Mouse (Mus musculus): ENCODE measurements at regions not wholly inside any gene's neighbourhood (a gene's known extent, or its start where the extent isn't known, plus 50 kb on each side); places are given as distances from the start of the nearest gene placed in this dataset.

GRCm38 (mm10) chr12:27139683-27140334 lies 202.6 kb downstream of the Sox11 start:
- no peaks in the 10 kb centered on the region for H3K36me3 ChIP-seq (ENCODE audit: control insufficient read depth, insufficient read depth)
- H3K27me3 ChIP-seq (ENCODE audit: control insufficient read depth, insufficient read depth, insufficient read length), result no peaks in the 10 kb centered on the region
- TF ChIP-seq CTCF (IDR thresholded peaks at IDR 0.05; ENCODE audit: control insufficient read depth, insufficient read depth, insufficient read length) (no peak), FOSL1 (IDR thresholded peaks at IDR 0.05; ENCODE audit: insufficient read depth, low read length, poor library complexity, severe bottlenecking) (no peak), MYOD1 (IDR thresholded peaks at IDR 0.05; ENCODE audit: control insufficient read depth, insufficient read length, low read depth) (no peak), CEBPB (IDR thresholded peaks at IDR 0.05; ENCODE audit: low read depth) (no peak), MYOG (IDR thresholded peaks at IDR 0.05; ENCODE audit: control insufficient read depth, extremely low read depth, insufficient read length) (no peak), USF1 (IDR thresholded peaks at IDR 0.05; ENCODE audit: low read depth) (no peak), MAX (IDR thresholded peaks at IDR 0.05) (no peak)
- no peak overlapping the region for H3ac ChIP-seq (ENCODE audit: control insufficient read depth, insufficient read length, low read depth)
- no peak overlapping the region for H3K4me3 ChIP-seq (ENCODE audit: insufficient read depth, poor library complexity, severe bottlenecking)
- H3K79me3 ChIP-seq (ENCODE audit: low read depth), result no peaks in the 10 kb centered on the region
- H3K79me2 ChIP-seq (ENCODE audit: control insufficient read depth, insufficient read depth), result no peaks in the 10 kb centered on the region

GRCm38 (mm10) chr12:27138663-27139633 lies 203.4 kb downstream of the Sox11 start:
- H3K36me3 ChIP-seq (ENCODE audit: control insufficient read depth, insufficient read depth), result no peaks in the 10 kb centered on the region
- TF ChIP-seq FOSL1 (IDR thresholded peaks at IDR 0.05; ENCODE audit: insufficient read depth, low read length, poor library complexity, severe bottlenecking), result no peak
- no peak for TF ChIP-seq MAX (IDR thresholded peaks at IDR 0.05)
- no peaks in the 10 kb centered on the region for H3K79me2 ChIP-seq (ENCODE audit: control insufficient read depth, insufficient read depth)
- H3K79me3 ChIP-seq (ENCODE audit: low read depth), result no peaks in the 10 kb centered on the region
- no peak overlapping the region for H3K4me3 ChIP-seq (ENCODE audit: insufficient read depth, poor library complexity, severe bottlenecking)
- no peak overlapping the region for H3ac ChIP-seq (ENCODE audit: control insufficient read depth, insufficient read length, low read depth)
- no peaks in the 10 kb centered on the region for H3K27me3 ChIP-seq (ENCODE audit: control insufficient read depth, insufficient read depth, insufficient read length)

GRCm38 (mm10) chr12:27135997-27136559 lies 206.3 kb downstream of the Sox11 start:
- no peaks in the 10 kb centered on the region for H3K79me2 ChIP-seq (ENCODE audit: control insufficient read depth, insufficient read depth)
- H3K4me3 ChIP-seq (ENCODE audit: insufficient read depth, poor library complexity, severe bottlenecking), result no peak overlapping the region
- TF ChIP-seq USF1 (IDR thresholded peaks at IDR 0.05; ENCODE audit: low read depth) (no peak), MYOG (IDR thresholded peaks at IDR 0.05; ENCODE audit: control insufficient read depth, extremely low read depth, insufficient read length) (no peak), FOSL1 (IDR thresholded peaks at IDR 0.05; ENCODE audit: insufficient read depth, low read length, poor library complexity, severe bottlenecking) (no peak), MYOD1 (IDR thresholded peaks at IDR 0.05; ENCODE audit: control insufficient read depth, insufficient read length, low read depth) (no peak), CEBPB (IDR thresholded peaks at IDR 0.05; ENCODE audit: low read depth) (no peak), CTCF (IDR thresholded peaks at IDR 0.05; ENCODE audit: control insufficient read depth, insufficient read depth, insufficient read length) (no peak), MAX (IDR thresholded peaks at IDR 0.05) (no peak)
- no peaks in the 10 kb centered on the region for H3K79me3 ChIP-seq (ENCODE audit: low read depth)
- no peaks in the 10 kb centered on the region for H3K27me3 ChIP-seq (ENCODE audit: control insufficient read depth, insufficient read depth, insufficient read length)
- no peak overlapping the region for H3ac ChIP-seq (ENCODE audit: control insufficient read depth, insufficient read length, low read depth)
- H3K36me3 ChIP-seq (ENCODE audit: control insufficient read depth, insufficient read depth), result no peaks in the 10 kb centered on the region

GRCm38 (mm10) chr12:27130544-27130943 lies 211.8 kb downstream of the Sox11 start:
- Histone ChIP-seq H3K4me3 (ENCODE audit: insufficient read depth, poor library complexity, severe bottlenecking) (no peak overlapping the region), H3K79me3 (ENCODE audit: low read depth) (no peaks in the 10 kb centered on the region), H3K36me3 (ENCODE audit: control insufficient read depth, insufficient read depth) (no peaks in the 10 kb centered on the region), H3ac (ENCODE audit: control insufficient read depth, insufficient read length, low read depth) (no peak overlapping the region), H3K79me2 (ENCODE audit: control insufficient read depth, insufficient read depth) (no peaks in the 10 kb centered on the region), H3K27me3 (ENCODE audit: control insufficient read depth, insufficient read depth, insufficient read length) (no peaks in the 10 kb centered on the region)
- TF ChIP-seq CEBPB (IDR thresholded peaks at IDR 0.05; ENCODE audit: low read depth), result no peak
- TF ChIP-seq MYOG (IDR thresholded peaks at IDR 0.05; ENCODE audit: control insufficient read depth, extremely low read depth, insufficient read length), result no peak
- TF ChIP-seq FOSL1 (IDR thresholded peaks at IDR 0.05; ENCODE audit: insufficient read depth, low read length, poor library complexity, severe bottlenecking), result no peak
- no peak for TF ChIP-seq CTCF (IDR thresholded peaks at IDR 0.05; ENCODE audit: control insufficient read depth, insufficient read depth, insufficient read length)
- no peak for TF ChIP-seq MYOD1 (IDR thresholded peaks at IDR 0.05; ENCODE audit: control insufficient read depth, insufficient read length, low read depth)
- no peak for TF ChIP-seq MAX (IDR thresholded peaks at IDR 0.05)
- TF ChIP-seq USF1 (IDR thresholded peaks at IDR 0.05; ENCODE audit: low read depth), result no peak

- H3K27me3 ChIP-seq (ENCODE audit: control insufficient read depth, insufficient read depth, insufficient read length), result no peaks in the 10 kb centered on the region
- H3K79me3 ChIP-seq (ENCODE audit: low read depth), result no peaks in the 10 kb centered on the region
- TF ChIP-seq CEBPB (IDR thresholded peaks at IDR 0.05; ENCODE audit: low read depth), result no peak
- no peak for TF ChIP-seq MAX (IDR thresholded peaks at IDR 0.05)
- no peak for TF ChIP-seq MYOD1 (IDR thresholded peaks at IDR 0.05; ENCODE audit: control insufficient read depth, insufficient read length, low read depth)
- TF ChIP-seq FOSL1 (IDR thresholded peaks at IDR 0.05; ENCODE audit: insufficient read depth, low read length, poor library complexity, severe bottlenecking), result no peak
- TF ChIP-seq USF1 (IDR thresholded peaks at IDR 0.05; ENCODE audit: low read depth), result no peak
- TF ChIP-seq MYOG (IDR thresholded peaks at IDR 0.05; ENCODE audit: control insufficient read depth, extremely low read depth, insufficient read length), result no peak
- no peak for TF ChIP-seq CTCF (IDR thresholded peaks at IDR 0.05; ENCODE audit: control insufficient read depth, insufficient read depth, insufficient read length)
- H3ac ChIP-seq (ENCODE audit: control insufficient read depth, insufficient read length, low read depth), result no peak overlapping the region
- H3K36me3 ChIP-seq (ENCODE audit: control insufficient read depth, insufficient read depth), result no peaks in the 10 kb centered on the region
- H3K4me3 ChIP-seq (ENCODE audit: insufficient read depth, poor library complexity, severe bottlenecking), result no peak overlapping the region
- H3K79me2 ChIP-seq (ENCODE audit: control insufficient read depth, insufficient read depth), result no peaks in the 10 kb centered on the region
Observed at GRCm38 (mm10) chr12:27127054-27127605, 215.2 kb downstream of the Sox11 start.
